Mouse (Mus musculus) neutrophil, adult 5-6 weeks (primary cell): ENCODE data around the gene Mcrs1. TPM values are rescaled to one million over a fixed set of nuclear protein-coding genes. Genes with fewer than 3 reads are reported as not detected.

Source experiments
- ATAC-seq: fragments of 151-379, 151-347 bp; 2 replicates; pipeline ENCODE4 v1.8.0; 2017; ENCODE audit warnings: mild to moderate bottlenecking, moderate TSS enrichment; ENCODE audit not compliant: insufficient number of reproducible peaks, poor library complexity, low FRiP score, severe bottlenecking; ENCODE audit errors: extremely low read depth
- total RNA-seq: library from RNA; stranded (forward); fragments of 200-1000 nt; gene quantifications from 2 replicates; pipeline ENCODE4 v1.2.3, GENCODE M21; 2017

Gene Mcrs1
- total RNA-seq, 1 experiment from 2014 or later = 43.1 TPM

DNA sequence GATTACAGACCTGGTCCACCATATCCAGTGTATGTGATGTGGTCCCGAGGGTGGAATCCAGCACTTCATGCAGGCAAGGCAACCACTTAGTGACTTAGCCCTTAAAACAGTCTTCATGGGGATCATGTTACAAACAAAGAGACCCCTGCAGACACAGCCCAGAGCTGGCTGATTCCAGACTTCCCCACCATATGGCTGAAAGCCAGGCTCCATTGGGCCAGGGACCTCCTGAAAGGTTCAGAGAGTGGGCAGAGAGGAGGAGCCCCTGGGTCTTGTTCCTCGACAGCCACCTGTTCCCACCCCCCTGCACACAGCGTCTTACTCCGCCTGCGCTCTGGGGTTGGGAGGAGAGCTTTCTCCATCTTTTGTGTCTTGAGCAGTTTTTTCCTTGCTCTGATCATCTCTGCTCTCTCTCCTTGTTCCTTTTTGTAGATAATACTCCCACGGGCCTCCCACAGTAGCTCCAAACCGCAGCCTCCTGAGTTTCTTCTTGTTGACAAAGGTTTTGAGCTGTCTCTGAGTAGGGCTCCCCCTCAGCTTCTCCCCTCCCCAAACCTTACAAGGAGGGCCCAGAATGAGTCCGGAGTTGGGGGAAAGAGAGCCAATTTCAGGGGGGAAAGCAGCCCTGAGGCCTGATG is 30.3 kb downstream of the Mcrs1 start:
- no peak for ATAC-seq

DNA sequence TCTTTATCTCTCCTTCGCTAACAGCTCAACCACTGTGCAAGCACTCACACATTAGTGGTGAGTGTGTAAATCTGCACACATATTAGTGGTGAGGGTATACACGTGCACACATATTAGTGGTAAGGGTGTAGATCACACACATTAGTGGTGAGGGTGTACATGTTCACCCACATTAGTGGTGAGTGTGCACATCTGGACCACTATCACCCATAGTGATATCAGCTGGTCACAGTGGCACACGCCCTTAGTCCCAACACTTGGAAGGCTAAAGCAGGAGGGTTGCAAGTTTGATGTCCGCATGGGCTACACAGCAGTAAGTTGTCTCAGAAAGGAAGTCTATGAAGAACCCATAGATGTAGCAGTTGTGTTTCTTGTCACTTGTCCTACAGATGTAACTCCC is 34.1 kb downstream of the Mcrs1 start:
- ATAC-seq = no peak

DNA sequence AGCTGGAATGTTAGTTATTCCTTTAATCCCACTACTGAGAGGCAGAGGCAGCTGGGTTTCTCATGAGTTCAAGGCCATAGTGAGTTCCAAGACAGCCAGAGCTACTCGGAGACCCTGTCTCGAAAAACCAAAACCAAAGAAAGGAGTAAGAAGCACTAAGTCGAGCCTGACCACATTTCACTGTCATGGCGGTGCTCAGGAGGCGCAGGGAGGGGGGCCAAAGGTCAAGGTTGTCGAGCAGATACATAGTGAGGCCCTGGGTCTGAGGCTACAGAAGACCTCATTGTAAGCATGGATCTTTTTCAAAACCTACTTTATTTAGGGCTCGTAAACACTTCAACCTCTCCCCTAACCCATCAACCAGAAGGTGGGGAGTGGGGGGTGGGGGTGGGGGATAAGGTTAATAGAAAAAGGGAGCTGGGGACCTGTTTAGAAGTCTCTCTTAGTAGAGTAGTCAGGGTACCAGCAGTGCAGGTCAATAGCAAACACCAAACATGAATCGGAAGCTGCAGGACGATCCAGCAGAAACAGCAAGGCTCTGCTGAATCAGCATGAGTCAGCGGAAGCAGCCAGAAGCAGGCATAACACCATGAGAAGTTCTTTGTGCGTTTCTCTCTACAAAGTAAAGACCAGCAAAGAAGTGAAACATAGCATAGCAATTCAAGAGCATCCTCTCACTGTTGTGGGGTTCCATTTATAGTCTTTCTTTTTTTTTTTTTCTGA is 35.9 kb downstream of the Mcrs1 start:
- no peak for ATAC-seq

- peak; percentile 33; the same call in 1 of the 2 replicates for ATAC-seq
Observed at GRCm38 (mm10) chr15:99214941-99215340, 36.8 kb downstream of the Mcrs1 start.

DNA sequence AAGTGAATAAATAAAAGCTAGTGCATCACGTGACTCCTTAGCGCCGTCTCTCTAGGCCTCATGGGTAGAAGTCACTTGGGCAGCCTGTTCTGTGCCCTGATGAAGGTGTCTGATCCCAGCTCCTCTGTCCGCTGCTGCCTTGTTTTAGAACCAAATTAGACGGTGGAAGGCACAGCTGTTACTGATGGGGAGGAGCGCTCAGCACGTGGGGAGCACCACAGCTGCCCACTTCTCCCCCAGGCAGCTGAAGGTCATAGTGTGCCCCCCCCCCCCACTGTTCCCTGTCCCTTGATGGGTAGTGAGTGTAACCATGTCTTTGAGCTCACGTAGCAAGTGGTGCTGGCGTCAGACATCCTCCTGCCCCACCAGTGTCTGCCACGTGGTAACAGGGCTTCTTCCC is 38.6 kb downstream of the Mcrs1 start:
- no peak for ATAC-seq

DNA sequence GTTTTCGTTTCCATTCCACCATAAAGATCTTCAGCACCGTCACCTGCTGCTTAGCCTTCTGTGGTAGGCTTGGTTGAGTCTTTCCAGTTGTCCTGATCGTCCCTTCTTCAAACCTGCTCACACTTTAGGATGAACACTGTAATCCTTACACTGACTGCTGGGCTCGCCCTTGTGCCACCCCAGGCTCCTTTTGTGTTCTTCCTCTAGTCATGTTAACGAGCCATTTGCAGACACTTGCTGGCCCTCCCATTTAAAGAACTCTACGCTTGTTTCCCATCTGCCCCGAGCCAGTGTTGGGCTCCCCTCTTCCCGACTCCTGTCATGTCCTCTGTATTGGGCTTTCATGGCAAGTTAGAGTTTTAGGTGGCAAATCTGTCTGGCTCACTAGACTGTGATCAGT is 45.8 kb downstream of the Mcrs1 start:
- ATAC-seq = no peak

- ATAC-seq = no peak
Observed at GRCm38 (mm10) chr15:99198761-99199160, 53.0 kb downstream of the Mcrs1 start.

DNA sequence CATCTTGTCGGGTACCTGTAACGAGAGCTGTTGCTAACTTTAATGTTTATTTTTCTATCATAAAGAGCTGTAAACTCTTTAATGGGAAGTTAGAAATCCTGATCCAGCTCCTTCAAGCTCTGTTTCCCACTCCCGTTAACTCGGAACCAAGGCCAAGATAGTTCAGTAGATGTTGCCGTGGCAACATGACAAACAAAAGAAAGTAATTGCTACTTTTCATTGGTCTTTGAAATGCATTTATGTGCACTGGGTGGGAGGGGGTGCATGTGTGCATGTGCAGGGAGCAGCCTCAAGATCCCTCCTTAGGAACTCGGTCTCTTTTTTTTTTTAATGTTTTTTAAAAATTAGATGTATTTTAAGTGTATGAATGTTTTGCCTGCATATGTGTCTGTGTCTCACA is 56.7 kb downstream of the Mcrs1 start:
- ATAC-seq = no peak

- no peak for ATAC-seq
Observed at GRCm38 (mm10) chr15:99194358-99194757, 57.4 kb downstream of the Mcrs1 start.

Other genes starting within 250 kb of the Mcrs1 start
- gene Tuba1c, start 222.1 kb downstream of the Mcrs1 start, total RNA-seq = 42.7 and 43.3 TPM in 2 replicates
- not detected in 2 replicates for gene Prph, start 196.8 kb downstream of the Mcrs1 start, total RNA-seq
- gene Troap, start 177.4 kb downstream of the Mcrs1 start, total RNA-seq = 0.23 TPM in 1 of 2 replicates, not detected in the other
- gene C1ql4, start 164.1 kb downstream of the Mcrs1 start, total RNA-seq = not detected in 2 replicates
- not detected in 2 replicates for gene Dnajc22, start 158.8 kb downstream of the Mcrs1 start, total RNA-seq
- not detected in 2 replicates for gene Spats2, start 126.0 kb downstream of the Mcrs1 start, total RNA-seq
- 0.12 TPM in 1 of 2 replicates, not detected in the other for gene Kcnh3, start 27.1 kb downstream of the Mcrs1 start, total RNA-seq
- gene Prpf40b, start 43.1 kb upstream of the Mcrs1 start, total RNA-seq = 6.1 and 13.2 TPM in 2 replicates
- not detected in 2 replicates for gene Fam186b, start 43.9 kb upstream of the Mcrs1 start, total RNA-seq
- gene Fmnl3, start 118.5 kb upstream of the Mcrs1 start, total RNA-seq = 32.8 and 34.3 TPM in 2 replicates
- 314 and 339 TPM in 2 replicates for gene Tmbim6, start 140.9 kb upstream of the Mcrs1 start, total RNA-seq
- gene Nckap5l, start 205.8 kb upstream of the Mcrs1 start, total RNA-seq = 1.7 and 2.0 TPM in 2 replicates
- 9.1 and 11.3 TPM in 2 replicates for gene Bcdin3d, start 222.8 kb upstream of the Mcrs1 start, total RNA-seq